Mouse (Mus musculus) stomach, embryonic 14.5 days (tissue): Measurements from ENCODE around the gene Lgi2. TPM values are rescaled to one million over a fixed set of nuclear protein-coding genes. Genes with fewer than 3 reads are reported as not detected.

Experiments
- ATAC-seq: fragments of 200-750 bp; cut with Nextera tagmentation; 2 replicates; pipeline ENCODE4 v1.8.0; 2017; ENCODE audit warnings: low read depth, moderate TSS enrichment; ENCODE audit not compliant: insufficient number of reproducible peaks, insufficient read depth, low FRiP score
- H3K27ac ChIP-seq: fragments of 300-500 bp; sonication (generic); 2 replicates; pipeline ENCODE4 v1.5.1; 2014; ENCODE audit warnings: mild to moderate bottlenecking, low read length, moderate library complexity, mixed read lengths
- H3K27me3 ChIP-seq: fragments of 300-500 bp; sonication (generic); 2 replicates; pipeline ENCODE4 v1.6.1; 2014; ENCODE audit warnings: low read length, control low read depth, mixed read lengths; ENCODE audit not compliant: control insufficient read depth, insufficient read depth
- H3K36me3 ChIP-seq: fragments of 300-500 bp; sonication (generic); 2 replicates; pipeline ENCODE4 v1.6.1; 2014; ENCODE audit warnings: mild to moderate bottlenecking, control low read depth, low read length, moderate library complexity, mixed read lengths; ENCODE audit not compliant: control insufficient read depth, insufficient read depth
- H3K4me1 ChIP-seq: fragments of 300-500 bp; sonication (generic); 2 replicates; pipeline ENCODE4 v1.6.1; 2014; ENCODE audit warnings: low read length, control low read depth, mixed read lengths; ENCODE audit not compliant: control insufficient read depth, insufficient read depth
- H3K4me2 ChIP-seq: fragments of 300-500 bp; sonication (generic); replicated peaks from 2 replicates; pipeline ENCODE4 v1.6.1; 2014; ENCODE audit warnings: low read depth, low read length, control low read depth
- H3K4me3 ChIP-seq: fragments of 300-500 bp; sonication (generic); 2 replicates; pipeline ENCODE4 v1.5.1; 2014; ENCODE audit warnings: low read depth, low read length, control low read depth
- H3K9ac ChIP-seq: fragments of 300-500 bp; sonication (generic); replicated peaks from 2 replicates; pipeline ENCODE4 v1.6.1; 2014; ENCODE audit warnings: low read depth, mild to moderate bottlenecking, control low read depth, low read length, moderate library complexity, mixed read lengths
- H3K9me3 ChIP-seq: fragments of 300-500 bp; sonication (generic); 2 replicates; pipeline ENCODE4 v1.6.1; 2016; ENCODE audit warnings: low read depth, low read length, control low read depth; ENCODE audit not compliant: control insufficient read depth
- WGBS: fragments of 180-500 bp; shearing (Covaris S2); extraction: QIAGEN DNeasy Blood & Tissue Kit; methylation state at CpG from one replicate; pipeline ENCODE4 v1.1.7; 2014; 5-methylcytosine and 5-hydroxymethylcytosine counted together
- polyA plus RNA-seq: library from polyadenylated mRNA; unstranded; fragments of >200 nt; fragmentation: Nextera tagmentation; extraction: Ambion mirVana; gene quantifications from 2 replicates; pipeline ENCODE4 v1.2.1, GENCODE M21; 2014

Gene Lgi2
- polyA plus RNA-seq, 1 experiment from 2014 or later, result 17.2 TPM

GRCm38 (mm10) chr5:52509416-52509815, 56.8 kb downstream of the Lgi2 start:
- Histone ChIP-seq H3K4me1 (no peaks in the 10 kb centered on the region), H3K9ac (no peak overlapping the region), H3K36me3 (no peaks in the 10 kb centered on the region), H3K4me2 (no peak overlapping the region), H3K9me3 (no peaks in the 10 kb centered on the region), H3K4me3 (no peak overlapping the region), H3K27me3 (no peaks in the 10 kb centered on the region), H3K27ac (no peak overlapping the region)
- 72% methylated on average over 6 of the region's 6 CpGs for WGBS
- ATAC-seq, result no peak

GRCm38 (mm10) chr5:52504666-52505065, 61.6 kb downstream of the Lgi2 start:
- no peaks in the 10 kb centered on the region for H3K9me3 ChIP-seq
- no peak overlapping the region for H3K4me3 ChIP-seq
- no peaks in the 10 kb centered on the region for H3K36me3 ChIP-seq
- ATAC-seq, result no peak
- H3K4me2 ChIP-seq, result no peak overlapping the region
- H3K27ac ChIP-seq, result no peak overlapping the region
- H3K27me3 ChIP-seq, result no peaks in the 10 kb centered on the region
- H3K4me1 ChIP-seq, result no peaks in the 10 kb centered on the region
- H3K9ac ChIP-seq, result no peak overlapping the region
- WGBS, result 82% methylated on average over 13 of the region's 13 CpGs

- Histone ChIP-seq H3K4me1 (no peaks in the 10 kb centered on the region), H3K4me3 (no peak overlapping the region), H3K27me3 (no peaks in the 10 kb centered on the region), H3K4me2 (no peak overlapping the region), H3K9ac (no peak overlapping the region), H3K27ac (no peak overlapping the region), H3K9me3 (no peaks in the 10 kb centered on the region), H3K36me3 (no peaks in the 10 kb centered on the region)
- WGBS, result 96% methylated on average over 11 of the region's 11 CpGs
- ATAC-seq, result no peak
These were observed 62.1 kb downstream of the Lgi2 start for GRCm38 (mm10) chr5:52504148-52504547.

- WGBS, result 28% methylated on average over 12 of the region's 14 CpGs
- H3K27ac ChIP-seq, result no peak overlapping the region
These were observed 70.6 kb downstream of the Lgi2 start for GRCm38 (mm10) chr5:52495671-52496070.

GRCm38 (mm10) chr5:52491496-52491895, 74.8 kb downstream of the Lgi2 start:
- Histone ChIP-seq H3K4me1 (no peaks in the 10 kb centered on the region), H3K9ac (no peak overlapping the region), H3K27me3 (no peaks in the 10 kb centered on the region), H3K36me3 (no peaks in the 10 kb centered on the region), H3K9me3 (no peaks in the 10 kb centered on the region), H3K4me2 (no peak overlapping the region), H3K4me3 (no peak overlapping the region), H3K27ac (no peak overlapping the region)
- no peak for ATAC-seq
- 83% methylated on average over 6 of the region's 6 CpGs for WGBS

More at GRCm38 (mm10) chr5:52495671-52496070, 70.6 kb downstream of the Lgi2 start:
- no peaks in the 10 kb centered on the region for H3K4me1 ChIP-seq
- no peaks in the 10 kb centered on the region for H3K27me3 ChIP-seq
- H3K9ac ChIP-seq, result no peak overlapping the region
- no peaks in the 10 kb centered on the region for H3K36me3 ChIP-seq
- no peak overlapping the region for H3K4me2 ChIP-seq
- ATAC-seq, result no peak
- H3K4me3 ChIP-seq, result no peak overlapping the region
- H3K9me3 ChIP-seq, result no peaks in the 10 kb centered on the region

GRCm38 (mm10) chr5:52487559-52488430, 78.5 kb downstream of the Lgi2 start:
- Histone ChIP-seq H3K4me2 (no peak overlapping the region), H3K4me1 (no peaks in the 10 kb centered on the region), H3K36me3 (no peaks in the 10 kb centered on the region), H3K9me3 (no peaks in the 10 kb centered on the region), H3K9ac (no peak overlapping the region), H3K4me3 (no peak overlapping the region), H3K27ac (no peak overlapping the region), H3K27me3 (no peaks in the 10 kb centered on the region)
- no peak for ATAC-seq
- WGBS, result 70% methylated on average over 13 of the region's 13 CpGs

Other genes starting within 250 kb of the Lgi2 start
- gene Sod3, start 202.7 kb downstream of the Lgi2 start, polyA plus RNA-seq, result 0.46 and 0.77 TPM in 2 replicates
- gene Ccdc149, start 94.9 kb downstream of the Lgi2 start, polyA plus RNA-seq, result 3.4 and 4.3 TPM in 2 replicates
- 9.2 and 10.0 TPM in 2 replicates for gene Sepsecs, start 103.2 kb upstream of the Lgi2 start, polyA plus RNA-seq
- gene Pi4k2b, start 175.1 kb upstream of the Lgi2 start, polyA plus RNA-seq, result 23.8 and 27.5 TPM in 2 replicates
- 15.8 and 15.9 TPM in 2 replicates for gene Zcchc4, start 208.9 kb upstream of the Lgi2 start, polyA plus RNA-seq